Mouse (Mus musculus) A20 (cell line): ENCODE measurements at regions not wholly inside any gene's neighbourhood (a gene's known extent, or its start where the extent isn't known, plus 50 kb on each side); places are given as distances from the start of the nearest gene placed in this dataset.

Experiments used
- DNase-seq: peaks from one replicate; pipeline ENCODE4 v3.0.0-alpha.2; 2011; ENCODE audit warnings: low read depth, low spot score

DNA sequence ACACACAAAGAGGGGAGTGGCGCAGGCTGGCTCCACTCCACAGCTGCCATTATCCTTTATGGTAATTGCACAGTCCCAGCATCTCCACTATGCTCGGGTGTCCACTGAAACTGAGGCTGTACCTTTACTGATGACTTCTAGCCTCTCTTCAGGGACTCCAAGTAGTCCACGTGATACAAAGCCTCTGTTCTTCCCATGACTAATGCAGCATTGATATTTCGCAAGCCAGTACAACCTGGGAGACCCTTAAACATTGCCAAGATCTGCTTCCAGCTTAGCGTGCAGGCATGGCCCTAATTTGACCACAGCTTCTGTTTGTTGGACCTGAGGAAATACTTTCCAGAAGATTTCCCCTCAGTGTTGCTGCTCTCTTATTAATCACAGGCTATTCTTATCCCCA is 215.8 kb downstream of the Galc start:
- DNase-seq, result no peak

DNA sequence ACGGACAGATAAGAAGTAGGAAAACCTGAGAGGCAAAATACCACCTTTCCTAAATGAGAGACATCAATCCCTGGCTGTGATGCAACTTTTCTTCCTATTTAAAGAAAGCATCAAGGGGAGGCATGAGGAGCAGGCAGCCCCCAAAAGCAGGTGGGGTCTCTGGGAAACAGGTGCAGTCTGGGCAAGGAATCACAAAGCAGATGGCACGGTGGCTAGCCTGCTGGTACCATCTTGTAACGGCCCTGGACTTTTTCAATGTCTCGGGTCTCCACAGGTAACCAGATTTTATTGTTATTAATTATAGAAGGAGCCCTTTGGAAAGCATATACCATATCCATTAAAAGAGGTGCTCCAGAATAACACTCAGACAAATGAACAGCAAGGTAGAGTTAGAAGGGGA is 219.6 kb downstream of the Galc start:
- DNase-seq, result no peak

DNA sequence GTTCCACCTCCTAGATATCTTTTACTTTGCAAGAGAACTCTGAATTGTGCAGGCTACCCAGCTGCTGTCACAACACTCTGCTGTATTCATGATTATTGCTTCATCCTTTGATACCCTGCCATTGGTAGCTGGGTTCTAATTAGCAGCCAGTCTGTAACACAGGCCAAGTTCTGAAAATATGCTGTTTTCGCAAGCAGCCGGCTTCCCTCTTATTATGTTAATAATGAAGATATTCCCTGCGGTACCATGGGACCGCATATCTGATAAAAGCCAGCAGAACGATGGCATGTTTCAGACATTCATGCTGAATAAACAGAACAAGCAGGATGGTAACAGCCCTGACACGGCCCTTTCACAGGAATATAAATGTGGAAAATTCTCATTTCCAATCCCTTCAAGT is 235.6 kb downstream of the Galc start:
- no peak for DNase-seq

DNA sequence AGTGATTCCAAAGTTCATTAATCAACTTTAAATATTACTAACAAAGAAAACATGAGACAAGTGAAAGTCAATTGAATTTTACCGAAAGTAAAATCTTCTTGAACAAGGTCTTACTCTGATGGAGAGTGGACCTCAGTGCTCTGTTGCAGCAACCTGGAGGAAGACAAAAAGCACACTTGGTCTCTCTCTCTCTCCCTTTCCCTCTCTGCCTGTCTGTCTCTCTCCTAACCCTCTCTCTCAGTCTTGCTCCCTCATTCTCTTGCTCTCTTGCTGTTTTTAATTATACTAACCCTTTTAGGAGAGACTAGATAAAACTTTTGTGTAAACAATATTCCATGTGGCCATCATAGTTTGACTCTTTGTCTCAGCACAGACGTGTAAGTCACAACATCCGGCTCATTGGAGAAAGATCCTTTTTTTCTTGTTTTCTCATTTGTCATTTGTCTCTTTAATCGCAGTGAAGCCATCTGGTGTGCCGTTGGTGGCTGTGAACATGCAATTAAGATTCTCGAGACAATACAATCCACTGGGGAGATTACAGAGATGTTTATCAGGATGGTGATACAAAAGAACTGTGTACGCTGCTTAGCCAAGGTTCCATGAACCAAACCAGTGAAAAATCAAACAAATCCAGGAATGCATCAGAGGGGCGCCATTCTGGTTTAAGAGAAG is 244.5 kb downstream of the Galc start:
- DNase-seq, result no peak

DNA sequence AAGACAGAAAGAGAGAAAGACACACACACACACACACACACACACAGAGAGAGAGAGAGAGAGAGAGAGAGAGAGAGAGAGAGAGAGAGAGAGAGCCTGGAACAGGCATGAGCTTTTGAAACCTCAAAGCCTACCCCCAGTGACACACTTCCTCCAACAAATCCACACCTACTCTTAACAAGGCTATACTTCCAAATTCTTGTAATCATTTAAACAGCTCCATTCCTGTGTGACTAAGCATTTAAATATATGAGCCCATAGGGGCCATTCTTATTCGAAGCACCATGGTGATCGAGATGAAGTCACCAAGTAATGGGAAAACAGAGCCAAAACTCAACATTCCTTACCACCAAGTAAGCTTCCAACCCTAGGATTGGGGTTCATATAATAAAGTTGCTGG is 250.1 kb downstream of the Galc start:
- no peak for DNase-seq

DNA sequence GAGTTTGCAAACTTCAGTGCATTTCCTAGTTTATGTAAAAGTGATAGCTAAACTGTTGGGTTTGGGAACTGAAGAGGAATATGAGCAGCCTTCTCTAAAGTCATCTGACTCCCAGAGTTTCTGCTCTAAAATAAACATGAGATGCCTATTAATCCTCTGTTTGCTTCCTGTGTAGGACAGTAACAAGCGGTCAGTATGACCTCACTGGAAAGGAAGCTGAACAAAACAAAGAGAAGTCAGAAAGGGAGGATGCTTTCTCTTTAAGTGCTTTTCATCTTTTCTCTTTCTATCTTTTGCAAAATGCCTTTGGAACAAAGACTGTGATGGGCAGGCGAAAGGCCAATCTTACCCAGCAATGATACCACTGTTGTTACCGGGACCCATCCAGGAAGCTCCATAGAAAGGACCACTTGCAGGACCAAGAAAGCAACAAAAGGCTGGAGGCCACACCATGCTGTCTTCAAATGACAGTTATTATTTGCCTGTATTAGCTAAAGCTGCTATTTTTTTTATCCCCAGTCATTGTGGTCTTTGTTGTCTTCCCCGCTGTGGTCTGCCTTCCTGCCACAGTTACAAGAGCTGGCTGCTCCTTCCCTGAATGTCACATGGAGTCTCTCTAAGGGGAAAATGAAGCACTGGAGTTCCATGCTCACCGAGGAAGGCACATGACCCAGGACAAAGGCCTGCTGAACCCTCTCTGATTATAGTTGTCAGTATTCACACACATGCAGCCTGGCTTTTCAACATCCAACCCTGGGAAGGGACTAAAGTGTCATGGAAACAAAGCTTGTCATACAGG is 253.4 kb downstream of the Galc start:
- DNase-seq, result no peak

DNA sequence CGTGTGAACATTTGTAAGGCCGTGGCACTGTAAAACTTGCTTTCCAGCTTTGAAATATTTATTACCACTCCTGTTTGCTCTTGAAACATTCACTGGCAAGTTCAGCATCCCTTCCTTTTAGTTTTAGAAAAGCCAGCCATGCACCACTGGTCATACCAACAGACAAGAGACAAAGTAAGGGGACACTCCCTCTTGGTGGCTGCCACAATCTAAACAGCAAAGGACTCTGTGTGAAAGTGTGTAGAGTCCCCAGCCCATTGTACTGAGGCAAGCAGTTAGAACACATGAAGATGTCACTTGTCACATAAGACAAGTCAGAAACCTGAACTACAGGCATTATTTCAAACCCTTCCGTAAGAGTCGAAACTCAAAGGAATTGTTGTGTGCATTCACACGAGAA is 257.0 kb downstream of the Galc start:
- no peak for DNase-seq

DNA sequence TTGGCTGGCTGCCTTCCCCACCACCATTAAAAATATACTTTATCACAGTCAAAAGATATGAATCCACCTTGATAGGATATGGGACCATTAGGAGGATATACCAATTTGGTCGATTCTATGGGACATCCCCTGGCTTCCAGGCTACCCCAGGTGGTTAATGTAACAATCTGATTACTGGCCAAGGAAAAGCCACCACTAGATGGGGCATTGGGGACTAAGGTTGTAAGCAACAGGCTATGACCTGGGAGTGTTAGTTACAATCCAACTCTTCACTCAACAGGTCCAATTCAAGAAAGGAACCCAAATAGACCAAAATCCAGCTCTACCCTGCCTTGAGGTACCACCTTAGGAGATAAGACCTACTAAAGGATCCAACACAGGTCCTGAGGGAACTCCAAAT is 264.4 kb downstream of the Galc start:
- no peak for DNase-seq

DNA sequence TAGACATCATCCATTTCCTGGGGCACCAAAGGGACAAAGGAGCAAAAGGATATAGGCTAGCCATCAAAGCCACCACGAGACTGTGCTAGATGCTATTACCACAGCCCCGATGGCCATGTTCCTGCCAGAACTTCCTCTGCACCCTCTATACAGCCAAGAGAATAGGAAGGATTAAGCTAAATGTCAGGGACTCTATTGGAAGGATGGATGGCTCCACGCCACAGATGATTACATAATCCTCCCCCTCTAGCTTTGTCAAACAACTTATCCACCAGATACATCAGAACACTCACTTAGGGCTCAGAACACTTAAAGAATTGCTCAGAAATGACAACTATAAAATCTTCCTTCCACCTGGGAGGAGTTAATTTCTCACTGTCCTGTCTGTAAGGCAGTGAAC is 265.3 kb downstream of the Galc start:
- DNase-seq, result no peak

DNA sequence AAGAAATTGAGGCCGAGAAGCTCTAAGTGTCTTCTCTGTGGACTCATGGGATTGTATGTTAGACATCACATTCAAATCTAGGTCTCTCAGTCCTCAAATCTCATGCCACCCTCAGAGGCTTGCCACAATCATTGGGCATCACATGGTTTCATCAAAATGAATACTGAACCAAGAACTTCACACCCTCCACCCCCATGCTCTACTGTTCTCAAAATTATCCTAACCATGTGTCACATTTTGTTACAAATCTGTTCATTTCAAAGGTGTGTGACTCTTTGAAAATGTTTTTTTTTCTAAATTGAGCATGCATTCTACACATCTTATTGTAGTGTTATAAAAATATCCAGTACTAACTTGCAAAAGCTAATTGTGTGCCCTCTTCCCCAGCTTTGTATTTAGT is 275.9 kb downstream of the Galc start:
- DNase-seq, result no peak

DNA sequence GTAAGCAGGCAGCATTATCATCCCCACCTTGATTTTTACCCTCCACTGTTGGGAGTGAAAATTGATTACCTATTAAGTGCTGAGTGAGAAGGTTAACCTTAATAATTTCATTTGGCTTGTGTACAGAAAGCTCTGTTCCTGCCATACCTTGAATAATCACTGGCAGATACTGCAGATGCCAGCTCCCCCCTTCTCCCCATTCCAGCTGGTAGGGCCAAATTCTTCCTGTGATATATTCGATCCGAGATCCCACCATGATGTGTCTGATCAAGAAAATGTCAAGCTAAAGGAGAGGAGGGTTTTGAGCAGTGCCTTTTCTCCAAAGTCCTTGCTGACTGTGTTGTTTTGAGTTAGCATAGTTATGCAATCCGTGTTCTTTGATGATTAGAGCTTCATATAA is 280.6 kb downstream of the Galc start:
- no peak for DNase-seq

DNA sequence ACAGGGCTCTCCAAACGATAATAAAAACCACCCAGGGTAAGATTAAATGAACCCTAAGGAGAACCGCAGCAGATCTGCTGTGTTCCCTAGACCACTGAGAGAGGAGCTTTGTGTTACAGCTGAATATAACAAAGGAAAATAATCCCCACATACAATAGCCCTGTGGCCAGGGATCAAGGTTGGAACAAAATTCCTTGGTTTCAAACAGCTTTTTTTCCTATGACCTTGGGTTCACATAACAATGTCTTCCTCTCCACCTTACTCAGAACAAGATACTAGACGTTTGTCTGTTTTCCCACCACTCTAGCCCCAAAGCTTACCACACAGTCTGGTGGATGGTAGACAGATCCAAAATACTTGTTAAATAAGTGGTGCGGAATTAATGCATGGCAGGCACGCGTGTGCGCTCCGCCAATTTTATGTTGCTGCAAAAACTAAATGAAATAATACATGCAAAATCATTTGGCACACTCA is 281.0 kb downstream of the Galc start:
- no peak for DNase-seq

DNA sequence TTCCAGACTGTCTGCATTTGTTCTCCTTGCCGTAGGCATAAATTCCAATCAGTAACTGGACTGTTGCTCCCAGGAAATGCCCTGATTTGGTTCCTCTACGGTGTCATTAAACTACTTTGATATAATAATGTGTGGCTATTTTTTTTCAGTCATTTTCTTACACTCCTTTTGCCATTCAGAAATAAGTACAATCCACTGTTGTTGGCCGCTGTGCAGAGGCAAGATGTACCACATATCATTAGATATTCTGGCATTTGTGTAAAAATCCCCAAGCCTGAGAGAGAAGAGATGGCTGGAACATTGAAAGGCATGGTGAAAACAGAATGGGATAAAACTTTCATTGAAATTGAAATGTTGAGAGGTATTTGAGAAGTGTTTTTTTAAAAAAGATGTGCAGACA is 281.6 kb downstream of the Galc start:
- no peak for DNase-seq

DNA sequence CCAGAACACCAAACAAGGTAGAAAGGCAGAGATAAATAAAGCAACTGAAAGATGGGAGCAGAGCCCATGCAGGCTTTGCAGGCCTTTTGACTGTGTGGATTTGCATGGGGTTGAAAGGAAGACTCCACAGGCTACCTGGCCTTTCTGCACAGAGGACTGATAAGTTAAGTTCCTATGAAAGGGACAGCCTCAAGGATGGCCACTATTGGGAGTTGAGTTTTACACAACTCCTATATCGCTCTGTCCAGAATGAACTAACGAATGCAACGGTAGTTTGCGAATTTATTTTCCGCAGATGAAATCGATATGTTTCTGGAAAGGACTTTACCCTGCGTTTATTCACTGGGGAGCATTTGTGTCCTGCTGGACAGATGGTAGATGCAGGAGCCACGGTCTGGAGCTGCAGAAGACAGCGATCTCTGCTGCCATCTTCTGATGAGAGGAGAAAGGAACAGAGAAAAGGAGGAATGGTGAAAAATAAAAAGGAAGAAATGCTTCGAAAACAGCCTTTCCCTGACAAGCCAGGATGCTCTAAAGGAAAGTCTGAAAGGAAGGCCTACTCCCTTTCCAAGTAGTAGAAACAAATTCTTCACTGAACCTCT is 285.2 kb downstream of the Galc start:
- no peak for DNase-seq

DNA sequence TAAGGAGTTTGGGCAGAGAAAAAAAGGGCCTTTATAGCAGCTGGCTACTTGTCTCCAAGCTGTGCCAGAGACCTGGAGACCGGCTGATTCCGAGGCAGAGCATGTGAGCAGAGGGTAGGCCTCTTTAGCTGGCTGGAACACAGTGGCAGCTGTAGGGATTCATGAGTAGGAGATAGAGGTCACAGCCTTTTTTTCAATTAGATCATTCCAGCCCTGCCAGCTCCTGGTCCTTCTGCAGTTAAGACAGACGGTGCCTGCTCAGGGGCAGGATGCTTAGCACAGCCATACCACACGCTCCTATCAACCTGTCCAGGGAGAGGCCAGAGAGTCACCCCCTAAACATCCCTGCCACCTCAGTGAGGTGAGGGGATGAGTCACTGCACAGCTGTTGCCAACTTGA is 302.1 kb downstream of the Galc start:
- DNase-seq, result no peak

DNA sequence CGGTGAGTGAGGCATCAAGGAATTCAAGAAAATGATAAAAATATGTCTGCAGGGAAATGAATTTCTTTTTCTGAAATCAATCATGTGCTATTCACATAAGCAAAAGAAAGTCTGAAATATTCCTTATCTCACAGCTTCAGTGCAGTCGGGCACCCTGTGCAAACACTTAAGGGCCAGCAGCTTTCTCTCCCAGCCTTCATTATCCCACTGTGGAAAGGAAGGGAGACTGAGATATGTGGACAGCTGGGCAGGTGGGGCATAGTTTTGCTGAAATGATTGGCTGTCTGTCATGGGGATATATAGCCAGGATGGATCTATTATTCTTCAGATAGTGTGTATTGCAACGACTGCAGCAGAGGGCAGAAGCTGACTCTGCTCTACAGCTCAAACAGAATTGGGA is 305.9 kb downstream of the Galc start:
- no peak for DNase-seq

DNA sequence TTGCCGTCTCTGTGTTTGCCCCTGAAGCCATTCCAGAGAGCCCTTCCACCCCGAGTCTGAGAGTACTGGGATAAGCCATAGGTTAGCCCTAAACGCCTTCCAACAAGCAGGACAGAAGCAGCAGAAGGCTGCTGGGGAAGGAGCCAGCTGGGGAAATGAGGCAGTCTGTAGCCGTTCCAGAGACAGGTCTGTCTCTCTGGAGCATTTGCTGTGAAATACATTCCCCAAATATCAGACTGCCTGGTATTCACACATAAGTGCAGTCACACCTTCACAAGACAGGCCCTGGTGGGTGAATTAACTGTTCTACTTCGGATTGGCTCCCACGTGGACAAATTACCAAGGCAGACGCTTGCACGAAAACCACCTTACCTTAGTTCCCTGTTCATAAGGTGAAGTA is 307.1 kb downstream of the Galc start:
- no peak for DNase-seq

DNA sequence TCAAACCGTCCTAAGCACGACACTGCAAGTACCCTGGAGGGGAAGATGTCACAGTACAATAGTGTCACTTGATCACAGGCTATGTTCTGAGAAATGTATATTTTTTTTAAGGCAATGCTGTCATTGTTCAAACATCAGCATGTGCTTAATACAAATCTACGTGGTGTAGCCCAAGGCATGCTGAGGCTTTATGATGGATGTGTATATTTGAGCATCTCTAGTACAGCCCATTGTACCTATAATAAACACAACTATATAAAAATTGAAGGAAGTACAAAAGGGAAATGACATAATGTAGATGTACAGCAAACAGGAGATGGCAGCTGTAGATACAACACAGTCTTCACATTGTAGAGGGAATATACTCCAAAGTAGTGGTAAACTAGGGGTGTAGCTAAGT is 309.2 kb downstream of the Galc start:
- no peak for DNase-seq

DNA sequence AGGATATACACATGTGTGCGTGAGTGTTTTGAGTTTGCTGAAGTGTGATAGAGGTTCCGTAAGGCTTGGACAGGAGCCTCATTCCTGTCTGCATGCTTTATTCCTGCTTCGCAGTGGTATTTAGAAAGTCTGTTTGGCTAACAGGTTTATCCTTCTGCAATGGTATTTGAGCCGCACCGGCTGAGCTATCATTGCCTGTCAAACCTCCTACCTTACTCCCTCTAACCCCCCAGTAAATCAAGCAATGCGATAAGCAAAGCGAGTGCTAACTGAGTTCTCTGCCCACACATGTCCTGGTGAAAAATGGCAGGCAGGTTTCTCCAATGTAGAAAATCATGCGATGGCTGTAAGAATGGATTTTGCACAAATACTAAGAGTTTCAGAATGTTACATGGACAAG is 311.8 kb downstream of the Galc start:
- DNase-seq, result no peak

DNA sequence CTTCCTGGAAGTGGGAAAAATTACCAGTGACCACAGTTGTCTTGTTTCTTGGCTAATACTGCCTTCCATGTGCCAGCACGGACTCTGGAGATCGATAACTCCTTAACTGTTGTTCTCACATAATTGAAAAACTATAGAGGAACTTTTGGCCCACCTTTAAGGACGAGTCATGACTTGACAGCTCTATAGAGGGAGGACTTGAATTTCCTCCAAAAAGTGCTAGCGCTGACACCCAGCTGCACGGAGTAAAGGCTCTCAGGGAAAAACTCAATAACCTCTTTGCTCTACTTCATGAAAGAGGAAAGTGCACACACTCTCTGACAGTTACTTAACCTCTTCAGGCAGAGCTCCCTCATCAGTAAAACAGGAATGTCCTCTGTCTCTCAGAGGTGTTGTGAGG is 320.9 kb downstream of the Galc start:
- no peak for DNase-seq

DNA sequence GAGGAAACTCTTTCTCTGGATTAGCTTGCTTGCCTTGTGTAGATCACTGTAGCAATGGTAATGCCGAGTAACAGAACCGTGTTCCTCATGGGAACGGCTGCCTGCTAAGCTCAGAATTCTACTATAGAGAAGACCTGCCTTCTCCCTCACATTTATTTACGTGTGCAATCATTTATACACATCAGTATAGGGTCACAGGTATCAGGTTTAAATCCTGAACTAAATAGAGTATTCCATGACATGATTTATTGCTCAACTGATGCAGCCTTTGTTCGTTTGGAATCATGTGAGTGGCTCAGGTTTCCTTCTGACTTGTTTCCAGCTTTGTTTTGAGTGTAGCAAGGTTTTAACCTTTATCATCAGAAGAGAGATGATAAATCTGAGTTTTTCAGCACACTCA is 329.4 kb downstream of the Galc start:
- DNase-seq, result no peak

DNA sequence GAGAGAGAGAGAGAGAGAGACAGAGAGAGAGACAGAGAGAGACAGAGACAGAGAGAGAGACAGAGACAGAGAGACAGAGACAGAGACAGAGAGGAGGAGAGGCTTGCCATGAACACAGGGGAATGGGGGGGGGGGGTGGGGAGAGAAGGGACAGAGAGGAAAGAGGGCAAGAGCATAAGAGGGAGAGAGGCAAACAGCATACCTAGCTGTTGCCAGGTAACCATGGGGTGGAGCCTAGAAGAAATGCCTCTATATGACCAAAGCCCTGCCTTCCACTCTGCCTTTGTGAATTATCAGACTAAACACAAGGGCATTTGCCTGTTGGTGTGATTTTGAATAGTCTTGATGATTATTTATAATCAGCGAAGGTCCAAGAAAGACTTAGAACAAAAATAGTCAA is 332.2 kb downstream of the Galc start:
- no peak for DNase-seq
